Mouse (Mus musculus): Measurements from ENCODE around the gene Notch1.

DNA sequence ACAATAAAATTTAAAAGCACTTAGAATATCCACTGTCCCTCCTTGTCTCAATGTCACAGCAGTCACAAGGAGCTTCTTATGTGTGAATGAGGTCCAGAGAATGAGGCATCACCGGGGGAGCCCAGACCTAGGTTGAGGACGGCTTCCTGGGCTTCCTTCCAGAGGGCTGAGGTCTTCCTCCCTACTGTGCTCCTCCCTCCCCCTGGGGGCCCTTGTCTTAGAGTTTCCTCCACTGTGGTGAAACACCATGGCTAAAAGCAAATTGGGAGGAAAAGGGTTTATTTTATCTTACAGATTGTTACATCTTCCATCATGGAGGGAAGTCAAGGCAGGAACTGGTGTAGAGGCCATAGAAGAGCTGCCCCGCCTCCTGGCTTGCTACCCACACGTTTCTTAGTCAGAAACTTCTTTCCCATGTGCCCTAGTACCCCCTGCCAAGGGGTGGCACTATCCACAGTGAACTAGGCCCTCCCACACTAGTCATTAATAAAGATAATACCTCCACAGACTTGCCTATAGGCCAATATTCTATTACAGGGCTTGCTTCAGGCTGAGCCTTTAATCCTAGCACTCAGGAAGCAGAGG lies 12.8 kb upstream of the Notch1 start:
- TF ChIP-seq POLR2A (IDR thresholded peaks at IDR 0.05; ENCODE audit: borderline replicate concordance, extremely low read depth, low read depth, low read length): no peak
- no peak for TF ChIP-seq CTCF (IDR thresholded peaks at IDR 0.05; ENCODE audit: insufficient read depth, low read length)
